Mouse (Mus musculus) olfactory bulb, adult 2 months (tissue): ENCODE data around the gene Rasgrp3.

Source experiments
- CTCF ChIP-seq: fragments of 200-500 bp; IDR thresholded peaks from 2 replicates; pipeline ENCODE4 v1.5.1; 2012; ENCODE audit warnings: low read depth, mild to moderate bottlenecking, low read length, moderate library complexity; ENCODE audit not compliant: insufficient read depth
- POLR2A ChIP-seq: fragments of 200-500 bp; IDR thresholded peaks from 2 replicates; pipeline ENCODE4 v1.6.1; 2012; ENCODE audit warnings: mild to moderate bottlenecking, low read depth, low read length, moderate library complexity; ENCODE audit not compliant: insufficient read depth

DNA sequence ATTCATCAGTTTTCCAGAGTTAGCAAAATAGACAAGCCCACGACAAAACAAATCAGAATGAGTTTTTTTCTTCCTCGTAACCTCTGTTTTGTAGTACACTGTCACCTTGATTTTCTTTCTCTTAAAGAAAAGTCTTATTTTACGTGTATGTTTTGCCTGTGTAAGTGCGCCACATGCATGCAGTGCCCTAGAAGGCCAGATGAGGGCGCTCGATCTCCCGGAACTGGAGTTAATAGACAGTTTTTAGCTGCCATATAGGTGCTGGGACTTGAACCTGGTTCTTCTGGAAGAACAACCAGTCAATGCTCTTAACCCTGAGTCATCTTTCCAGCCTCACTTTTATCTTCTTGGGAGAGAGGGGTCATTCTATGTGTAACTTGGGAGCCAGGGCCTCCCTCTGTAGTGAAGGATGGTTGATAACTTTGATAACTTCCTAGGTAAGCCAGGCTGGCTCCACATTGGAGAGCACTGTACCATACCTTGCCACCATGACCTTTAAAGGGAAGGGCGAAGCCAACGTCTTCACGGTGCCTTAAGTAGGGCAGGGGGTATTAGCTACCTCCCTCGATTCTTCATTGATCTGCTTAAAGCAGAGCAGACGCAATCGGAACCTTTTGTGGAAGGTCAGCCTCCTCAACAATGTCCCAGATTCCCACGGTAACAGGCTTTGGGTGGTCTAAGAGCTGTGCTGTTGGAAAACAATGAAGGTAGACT is 93.7 kb downstream of the Rasgrp3 start:
- TF ChIP-seq POLR2A (no peak), CTCF (no peak)
